Mouse (Mus musculus): ENCODE results near the gene Mob3a.
A peak's percentile ranks its signal among the peaks of the same experiment; 100 is the strongest.

Gene Mob3a

GRCm38 (mm10) chr10:80677128-80677875 is 24.5 kb downstream of the Mob3a start:
- no peak for DNase-seq

DNA sequence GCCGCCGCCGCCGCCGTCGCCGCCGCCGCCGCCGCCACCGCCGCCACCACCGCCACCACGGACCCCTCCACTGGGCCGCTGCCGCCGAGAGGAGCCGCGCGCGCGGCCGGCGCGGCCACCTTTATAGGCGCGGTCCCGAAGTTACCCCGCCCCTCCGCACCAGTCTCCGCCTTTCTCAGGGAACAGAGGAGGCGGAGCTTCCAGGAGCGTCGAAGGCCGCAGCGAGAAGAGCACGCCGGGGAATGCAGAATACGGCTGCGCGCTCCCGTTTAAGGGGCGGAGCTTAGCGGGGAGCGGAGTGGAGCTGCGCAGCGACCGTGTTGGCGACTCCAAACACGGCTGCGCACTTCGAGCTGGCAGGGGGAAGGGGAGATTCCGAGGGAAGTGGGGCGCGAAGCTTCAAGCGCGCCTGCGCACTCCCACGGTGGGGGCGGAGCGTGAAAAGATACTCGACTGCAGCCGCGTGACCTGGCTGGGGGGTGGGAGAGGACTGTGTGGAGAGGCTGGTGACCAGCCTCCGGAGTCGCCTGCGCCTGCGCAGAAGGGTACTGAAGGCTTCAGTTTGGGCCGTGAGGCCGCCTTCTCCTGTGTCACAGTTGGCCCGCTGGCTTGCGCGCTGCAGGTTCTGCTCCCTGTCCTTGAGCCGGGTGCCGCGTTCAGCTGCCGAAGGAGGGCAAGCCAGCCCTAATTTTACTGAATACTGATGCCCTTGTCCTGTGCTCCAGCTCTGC is 25.4 kb downstream of the Mob3a start:
- DNase-seq, result peak; percentile 100

GRCm38 (mm10) chr10:80675405-80676197 is 26.2 kb downstream of the Mob3a start:
- DNase-seq, result peak; percentile 49

GRCm38 (mm10) chr10:80674851-80675404 is 26.8 kb downstream of the Mob3a start:
- DNase-seq, result no peak

DNA sequence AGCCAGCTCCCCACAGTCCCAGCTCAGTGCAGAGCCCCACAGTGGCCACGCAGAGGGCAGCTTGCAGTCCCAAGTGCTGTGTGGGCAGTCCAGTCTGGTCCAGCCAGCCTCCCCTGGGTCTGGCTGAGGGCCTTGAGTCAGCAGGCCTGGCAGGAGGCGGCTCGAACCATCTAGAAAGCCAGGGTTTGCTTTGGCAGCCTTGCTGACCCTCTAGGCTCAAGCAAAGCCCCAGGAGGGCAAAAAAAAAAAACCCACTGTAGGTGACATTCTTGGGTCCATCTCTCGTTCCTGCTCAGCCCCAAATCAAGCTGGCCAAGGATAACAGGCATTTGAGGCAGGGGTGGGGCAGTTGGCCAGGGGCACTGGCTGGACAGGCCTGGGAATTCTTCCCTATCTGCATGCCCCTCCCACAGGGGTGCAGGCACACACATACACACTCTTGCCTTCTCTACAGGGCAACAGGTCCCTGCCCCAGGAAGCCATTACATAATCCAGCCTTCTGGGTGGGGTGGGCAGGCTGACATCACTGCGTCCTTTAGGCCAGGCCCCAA is 27.5 kb downstream of the Mob3a start:
- no peak for DNase-seq

DNA sequence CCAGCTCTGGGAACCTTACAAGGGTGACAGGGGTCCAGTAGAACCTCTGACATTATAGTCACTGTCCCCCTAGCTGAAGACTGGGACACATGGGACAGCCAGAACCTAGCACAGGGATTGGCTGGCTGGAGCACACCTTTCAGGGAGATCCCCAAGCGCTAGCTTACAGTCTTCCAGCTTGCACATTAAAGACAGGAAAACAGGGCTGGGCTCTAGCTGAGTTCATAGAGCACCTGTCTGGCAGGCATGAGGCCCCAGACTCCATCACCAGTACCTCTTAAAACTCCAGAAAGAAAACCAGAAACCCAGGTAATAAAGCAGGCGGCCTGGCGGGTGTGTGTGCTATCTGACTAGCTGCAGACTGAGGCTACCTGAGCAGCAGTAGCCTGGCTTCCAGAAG is 28.1 kb downstream of the Mob3a start:
- no peak for DNase-seq

GRCm38 (mm10) chr10:80671936-80672690 is 29.7 kb downstream of the Mob3a start:
- DNase-seq, result no peak

DNA sequence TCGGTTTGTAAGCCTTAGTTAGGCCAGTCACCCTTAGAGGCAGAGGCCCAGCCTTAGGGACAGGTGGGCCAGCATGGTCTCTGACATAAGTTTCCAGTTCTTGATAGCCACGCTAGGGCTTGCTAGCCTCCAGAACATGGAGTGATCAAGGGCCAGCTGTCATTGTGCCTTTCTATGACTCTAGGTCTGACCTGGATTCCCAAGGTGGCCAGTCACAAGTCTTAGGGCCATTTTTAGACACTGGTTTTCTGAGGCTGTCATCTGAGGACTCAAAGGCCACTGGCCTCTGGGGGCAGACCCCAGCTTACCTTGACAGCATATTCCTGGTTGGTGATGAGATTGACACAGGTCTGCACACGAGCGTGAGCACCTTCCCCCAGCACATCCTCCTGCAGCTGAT is 30.5 kb downstream of the Mob3a start:
- DNase-seq, result no peak

DNA sequence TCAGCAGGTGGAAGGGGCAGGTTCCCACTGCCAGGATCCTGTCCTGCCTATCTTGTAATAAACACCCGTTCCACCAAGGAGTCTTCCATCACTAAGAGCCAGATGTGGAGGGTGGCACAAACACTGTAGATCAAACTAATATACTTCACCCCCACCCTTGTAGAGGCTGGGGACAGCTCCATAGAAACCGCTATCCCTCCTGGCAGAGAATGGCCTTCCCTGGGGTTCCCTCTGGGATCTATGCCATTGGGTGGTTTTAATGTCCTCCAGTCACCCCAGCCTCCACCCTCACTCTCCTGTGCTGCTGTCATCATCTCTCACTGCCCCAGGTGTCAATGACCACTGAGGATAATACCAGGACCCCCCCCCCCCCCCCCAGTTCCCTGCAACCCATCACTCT is 31.2 kb downstream of the Mob3a start:
- DNase-seq, result no peak

GRCm38 (mm10) chr10:80669737-80670485 is 31.9 kb downstream of the Mob3a start:
- DNase-seq, result no peak

- DNase-seq, result no peak
These were observed 32.8 kb downstream of the Mob3a start for GRCm38 (mm10) chr10:80669018-80669417.

- no peak for DNase-seq
These were observed 33.2 kb downstream of the Mob3a start for GRCm38 (mm10) chr10:80668614-80669013.

DNA sequence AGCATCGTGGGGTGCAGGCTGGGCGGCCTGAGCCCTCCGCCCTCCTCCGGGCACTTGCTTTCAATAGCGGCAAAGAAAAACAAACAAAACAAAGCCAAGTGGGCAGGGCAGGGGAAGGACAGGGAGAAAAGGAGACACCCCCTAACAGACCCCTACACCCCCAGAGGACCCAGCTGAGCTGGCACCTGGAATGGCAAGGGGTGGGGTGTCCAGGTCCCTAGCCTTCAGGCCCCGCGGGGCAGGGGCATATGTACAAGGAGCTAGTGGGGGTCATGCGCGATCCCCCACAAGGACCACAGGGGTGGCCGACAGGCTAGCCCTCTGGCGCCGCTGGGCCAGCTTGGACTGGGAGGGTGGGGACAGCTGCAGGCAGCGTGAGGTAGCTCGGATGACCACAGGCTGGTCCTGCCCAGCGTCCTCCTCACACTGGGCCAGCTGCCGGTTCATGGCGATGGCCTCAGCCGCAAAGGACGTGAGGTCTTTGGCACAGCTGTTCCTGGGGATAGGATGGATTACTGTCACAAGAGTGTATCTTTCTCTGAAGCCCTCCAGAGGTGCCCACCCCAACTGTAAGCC is 34.9 kb downstream of the Mob3a start:
- DNase-seq, result no peak

GRCm38 (mm10) chr10:80665981-80666733 is 35.6 kb downstream of the Mob3a start:
- no peak for DNase-seq

DNA sequence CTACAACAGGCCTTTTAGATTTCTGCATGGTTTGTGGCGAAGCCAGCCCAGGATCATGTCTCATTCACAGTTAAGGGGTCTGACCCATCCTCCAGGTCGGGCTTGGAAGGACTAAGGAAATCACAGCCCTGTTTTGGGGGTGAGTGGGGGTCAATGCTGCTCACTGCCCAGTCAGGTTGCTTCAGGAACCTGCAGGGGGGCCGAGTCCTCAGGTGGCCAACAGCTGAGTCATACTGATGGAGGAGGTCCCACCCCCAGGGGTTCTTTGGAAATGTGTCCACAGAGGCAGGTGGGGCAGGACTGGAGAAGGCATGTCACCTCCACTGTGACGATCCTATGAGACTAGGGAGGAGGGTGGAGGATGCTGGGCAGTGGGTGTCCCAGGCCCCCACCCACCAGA is 36.3 kb downstream of the Mob3a start:
- DNase-seq, result no peak

DNA sequence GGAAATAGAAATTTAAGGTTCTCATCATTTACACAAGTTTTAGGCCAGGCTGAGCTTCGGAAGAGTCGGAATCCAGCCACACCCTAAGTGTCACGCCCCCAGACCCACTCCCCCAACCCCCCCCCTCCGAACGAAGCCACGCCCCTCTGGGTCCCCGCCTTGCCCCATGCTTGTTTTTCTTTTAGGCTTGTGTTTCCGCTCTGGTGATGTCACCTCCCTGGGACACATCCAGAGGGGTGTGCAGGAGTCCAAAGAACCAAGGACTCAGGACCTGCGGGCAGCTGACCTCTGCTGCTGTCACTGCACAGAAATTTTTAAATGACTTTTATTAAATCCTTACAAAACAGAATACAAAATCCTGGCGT is 36.8 kb downstream of the Mob3a start:
- DNase-seq, result no peak

GRCm38 (mm10) chr10:80664197-80665015 is 37.4 kb downstream of the Mob3a start:
- no peak for DNase-seq

- no peak for DNase-seq
These were observed 38.1 kb downstream of the Mob3a start for GRCm38 (mm10) chr10:80663485-80664196.

DNA sequence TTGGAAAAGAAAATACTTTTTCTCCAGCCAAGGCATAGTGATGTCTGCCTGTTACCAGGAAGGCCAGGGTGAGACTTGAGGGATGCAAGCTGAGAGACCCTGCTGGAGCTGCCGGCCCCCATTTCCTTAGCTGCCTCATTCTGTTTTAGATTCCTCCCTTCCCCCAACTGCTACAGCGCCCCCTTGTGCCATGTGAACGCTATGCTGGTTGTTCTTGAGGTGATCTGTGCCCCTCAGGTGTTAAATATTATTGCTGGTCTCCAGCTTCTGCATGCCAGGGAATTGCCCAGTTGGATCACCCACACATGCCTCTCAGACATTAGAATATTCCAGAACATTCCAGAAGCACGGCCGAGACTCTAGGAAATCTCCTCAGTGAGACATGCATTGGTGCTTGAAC is 40.6 kb downstream of the Mob3a start:
- DNase-seq, result peak; percentile 73

Data from retina, postnatal 1 day (tissue).